Mouse (Mus musculus) liver, adult 2 months (tissue): ENCODE data around the gene Focad. TPM values are rescaled to one million over a fixed set of nuclear protein-coding genes. Genes with fewer than 3 reads are reported as not detected.

ENCODE experiments used
- DNase-seq: peaks from one replicate; pipeline ENCODE4 v3.0.0-alpha.2; 2011; ENCODE audit warnings: low read depth, low spot score; ENCODE audit errors: extremely low read depth
- H3K27ac ChIP-seq: fragments of 200-500 bp; replicated peaks from 2 replicates; pipeline ENCODE4 v1.5.1; 2012; ENCODE audit warnings: low read depth, mild to moderate bottlenecking, control low read depth, inconsistent platforms, low read length; ENCODE audit not compliant: insufficient read depth
- H3K27me3 ChIP-seq: fragments of 200-500 bp; 2 replicates; pipeline ENCODE4 v1.6.1; 2012; ENCODE audit warnings: mild to moderate bottlenecking, moderate library complexity, low read length, inconsistent platforms; ENCODE audit not compliant: control insufficient read depth, insufficient read depth
- H3K36me3 ChIP-seq: fragments of 200-500 bp; 2 replicates; pipeline ENCODE4 v1.6.1; 2012; ENCODE audit warnings: low read length, inconsistent platforms; ENCODE audit not compliant: control insufficient read depth, insufficient read depth
- H3K4me1 ChIP-seq: fragments of 200-500 bp; 2 replicates; pipeline ENCODE4 v1.6.1; 2011; ENCODE audit warnings: low read length; ENCODE audit not compliant: control insufficient read depth, insufficient read depth
- H3K4me3 ChIP-seq: fragments of 200-500 bp; 2 replicates; pipeline ENCODE4 v1.5.1; 2011; ENCODE audit warnings: low read depth, mild to moderate bottlenecking, control low read depth, low read length, moderate library complexity; ENCODE audit not compliant: insufficient read depth
- H3K79me2 ChIP-seq: fragments of 200-500 bp; 2 replicates; pipeline ENCODE4 v1.6.1; 2012; ENCODE audit warnings: inconsistent platforms, mild to moderate bottlenecking, low read length, moderate library complexity; ENCODE audit not compliant: control insufficient read depth, insufficient read depth
- H3K9ac ChIP-seq: fragments of 200-500 bp; 2 replicates; pipeline ENCODE4 v1.6.1; 2012; ENCODE audit warnings: low read depth, mild to moderate bottlenecking, control low read depth, inconsistent platforms, low read length
- CTCF ChIP-seq: fragments of 200-500 bp; IDR thresholded peaks from 2 replicates; pipeline ENCODE4 v1.5.1; 2011; ENCODE audit warnings: low read depth, low read length, control low read depth
- POLR2A ChIP-seq: fragments of 200-500 bp; IDR thresholded peaks from 2 replicates; pipeline ENCODE4 v1.6.1; 2011; ENCODE audit warnings: low read length, control low read depth; ENCODE audit not compliant: insufficient read depth; ENCODE audit errors: extremely low read depth
- WGBS: fragments of 180-500 bp; shearing (Covaris S2); methylation state at CpG from one replicate; pipeline ENCODE4 v1.1.7; 2018; 5-methylcytosine and 5-hydroxymethylcytosine counted together
- polyA plus RNA-seq: library from polyadenylated mRNA; depleted of rRNA; stranded (reverse); fragments of >200 nt; gene quantifications from 2 replicates; pipeline ENCODE4 v1.2.3, GENCODE M21; 2012
- total RNA-seq: library from RNA; depleted of rRNA; stranded (reverse); fragments of >200 nt; gene quantifications from 2 replicates; pipeline ENCODE4 v1.2.3, GENCODE M21; 2014

Focad gene
- total and polyA plus RNA-seq, 2 experiments = 6.4 to 11.1 TPM

DNA sequence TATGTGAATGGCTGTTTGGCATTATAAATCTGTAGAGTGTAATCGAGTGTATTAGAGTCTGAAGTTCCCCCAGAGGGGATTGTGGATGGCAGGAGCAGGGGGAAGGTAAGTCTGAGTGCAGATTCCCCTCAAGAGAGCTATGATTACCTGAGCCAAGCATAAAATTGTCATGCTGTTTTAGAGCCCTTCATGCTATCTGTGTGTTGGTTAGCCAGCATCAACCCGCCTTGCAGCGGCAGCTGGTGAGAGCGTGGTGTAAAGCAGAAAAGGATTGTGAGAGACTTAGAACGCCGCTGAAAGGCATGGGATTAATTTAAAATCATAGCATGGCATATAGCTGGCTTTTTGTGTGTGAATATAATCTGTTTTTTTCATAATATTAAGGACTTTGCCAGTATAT is 63.2 kb downstream of the Focad start:
- no peak for TF ChIP-seq POLR2A
- no peak for TF ChIP-seq CTCF
- no peak overlapping the region for H3K4me3 ChIP-seq
- no peaks in the 10 kb centered on the region for H3K27me3 ChIP-seq
- no peak for DNase-seq
- H3K27ac ChIP-seq = no peak overlapping the region
- 97% methylated on average over 6 of the region's 6 CpGs for WGBS
- no peaks in the 10 kb centered on the region for H3K79me2 ChIP-seq
- peaks cover 2% of the 10 kb centered on the region; the same call in 1 of the 2 replicates for H3K4me1 ChIP-seq
- H3K9ac ChIP-seq = no peak overlapping the region
- no peaks in the 10 kb centered on the region; the same call in 1 of the 2 replicates for H3K36me3 ChIP-seq

DNA sequence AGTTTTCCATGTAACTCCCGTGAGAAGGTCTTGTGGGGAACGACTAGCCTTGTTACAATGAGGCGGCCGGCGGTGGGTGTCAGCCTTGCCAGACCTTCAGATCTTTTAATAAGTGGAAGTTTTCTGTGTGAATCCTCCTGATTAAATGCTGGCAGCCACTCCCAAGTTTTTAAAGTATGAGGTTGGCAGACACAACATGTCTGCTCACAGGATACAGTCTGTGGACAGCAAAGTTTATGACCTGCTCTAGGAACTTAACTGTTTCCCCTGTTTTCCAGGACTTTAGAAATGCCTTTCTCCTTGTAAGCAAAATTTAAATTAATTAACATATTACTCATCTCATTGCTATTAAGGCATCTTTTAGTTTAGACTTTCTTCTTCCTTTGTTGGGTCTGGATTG is 64.8 kb downstream of the Focad start:
- DNase-seq = no peak
- H3K36me3 ChIP-seq = no peaks in the 10 kb centered on the region; the same call in 1 of the 2 replicates
- H3K79me2 ChIP-seq = no peaks in the 10 kb centered on the region
- H3K27me3 ChIP-seq = no peaks in the 10 kb centered on the region
- H3K27ac ChIP-seq = no peak overlapping the region
- TF ChIP-seq POLR2A (no peak), CTCF (no peak)
- no peak overlapping the region for H3K4me3 ChIP-seq
- WGBS = 83% methylated on average over 5 of the region's 5 CpGs
- peaks cover 2% of the 10 kb centered on the region; the same call in 1 of the 2 replicates for H3K4me1 ChIP-seq
- no peak overlapping the region for H3K9ac ChIP-seq

DNA sequence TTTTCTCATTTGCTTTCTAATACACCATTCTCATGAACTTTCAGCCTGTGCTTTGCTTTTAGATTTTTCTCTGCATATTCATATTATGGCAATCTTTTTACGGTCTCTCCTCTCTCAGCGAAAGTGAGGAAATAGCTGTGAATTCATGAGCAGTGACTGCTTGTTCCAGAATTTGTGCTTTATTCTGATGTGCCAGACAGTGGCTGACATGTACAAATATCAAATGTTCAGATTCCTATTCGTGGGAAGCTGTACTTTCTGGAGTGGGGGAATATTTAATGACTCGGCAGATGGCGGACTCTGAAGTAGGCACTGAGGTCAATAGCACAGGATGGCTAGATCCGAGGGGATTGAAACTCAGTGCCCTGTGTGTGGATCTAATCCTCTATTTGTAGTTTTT is 65.3 kb downstream of the Focad start:
- Histone ChIP-seq H3K27me3 (no peaks in the 10 kb centered on the region), H3K9ac (no peak overlapping the region), H3K27ac (no peak overlapping the region), H3K79me2 (no peaks in the 10 kb centered on the region), H3K36me3 (no peaks in the 10 kb centered on the region; the same call in 1 of the 2 replicates), H3K4me3 (no peak overlapping the region), H3K4me1 (peaks cover 2% of the 10 kb centered on the region; the same call in 1 of the 2 replicates)
- WGBS = 80% methylated on average over 6 of the region's 6 CpGs
- no peak for DNase-seq
- no peak for TF ChIP-seq POLR2A
- no peak for TF ChIP-seq CTCF

DNA sequence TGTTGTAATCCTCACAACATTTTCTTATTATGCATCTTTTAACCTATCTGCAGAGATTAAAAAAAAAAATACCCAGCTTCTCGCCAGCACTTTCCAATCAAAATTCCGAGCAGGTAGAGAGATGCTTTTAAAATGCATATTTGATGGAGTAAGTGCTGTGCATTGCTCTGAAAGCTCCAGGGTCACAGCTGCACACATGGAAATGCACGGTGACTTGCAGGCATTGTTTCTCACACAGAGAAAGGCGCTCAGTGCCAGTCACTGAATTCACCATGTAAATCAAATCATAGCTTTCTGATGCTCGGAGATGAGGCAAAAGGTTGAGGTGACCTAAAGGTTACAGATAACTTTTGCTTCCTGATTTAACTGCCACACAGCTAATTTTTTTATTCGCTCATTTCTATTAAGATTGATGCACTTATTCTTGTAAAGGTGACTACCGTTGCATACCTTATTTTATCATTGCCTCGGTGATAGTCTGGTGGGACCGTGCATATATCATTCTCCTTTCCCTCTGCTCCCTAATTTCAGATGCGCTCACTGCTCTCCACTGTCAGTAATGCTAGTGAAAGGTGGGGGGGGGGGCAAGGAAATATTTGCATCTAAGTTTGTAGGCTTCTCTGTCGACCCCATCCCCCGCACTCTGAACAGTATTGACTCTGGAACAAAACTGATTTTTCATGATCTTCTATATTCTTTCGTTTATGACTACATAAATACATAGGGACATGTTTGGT is 69.2 kb downstream of the Focad start:
- Histone ChIP-seq H3K79me2 (no peaks in the 10 kb centered on the region), H3K4me1 (no peaks in the 10 kb centered on the region), H3K9ac (no peak overlapping the region), H3K27ac (no peak overlapping the region), H3K4me3 (no peak overlapping the region), H3K27me3 (no peaks in the 10 kb centered on the region), H3K36me3 (no peaks in the 10 kb centered on the region)
- TF ChIP-seq POLR2A = no peak
- TF ChIP-seq CTCF = no peak
- DNase-seq = no peak
- WGBS = 94% methylated on average over 13 of the region's 13 CpGs

DNA sequence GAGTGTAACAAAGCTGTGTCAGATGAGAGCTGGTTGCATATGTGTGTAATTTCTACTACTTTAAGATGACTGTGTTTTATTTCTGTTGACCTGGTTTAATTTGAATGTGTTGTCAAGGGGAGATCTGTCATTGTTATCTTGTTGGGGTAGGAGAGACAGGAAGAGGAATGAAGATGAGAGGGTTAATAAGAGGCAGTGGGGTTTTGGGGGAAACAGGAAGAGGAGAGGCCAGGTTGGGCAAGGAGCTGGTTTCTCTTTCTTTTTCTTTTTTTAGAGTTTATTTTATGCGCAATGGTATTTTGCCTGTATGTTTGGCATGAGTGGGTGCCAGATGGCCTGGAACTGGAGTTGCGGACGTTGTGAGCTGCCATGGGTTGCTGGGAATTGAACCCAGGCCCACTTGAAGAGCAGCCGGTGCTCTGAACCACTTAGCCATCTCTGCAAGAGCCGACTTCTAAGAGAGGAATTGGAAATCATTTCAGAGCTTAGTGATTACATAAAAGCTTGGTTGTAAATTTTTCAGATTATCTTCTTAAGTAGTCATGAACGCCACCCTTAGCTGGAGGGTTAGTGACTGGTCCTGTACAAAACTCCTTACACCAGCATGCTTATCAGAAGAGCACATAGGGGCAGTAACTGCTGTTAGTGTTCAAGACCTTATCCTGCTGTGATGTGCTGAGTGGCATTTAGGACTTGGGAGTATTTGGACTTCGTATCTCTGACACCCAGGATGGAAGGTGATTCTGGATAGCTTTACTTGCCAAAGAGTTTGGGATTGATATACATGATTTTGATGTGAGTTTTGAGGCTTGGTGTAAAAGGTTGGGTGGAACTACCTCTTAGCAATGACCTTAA is 72.8 kb downstream of the Focad start:
- TF ChIP-seq CTCF (no peak), POLR2A (no peak)
- DNase-seq = no peak
- Histone ChIP-seq H3K79me2 (no peaks in the 10 kb centered on the region), H3K4me1 (no peaks in the 10 kb centered on the region), H3K27ac (no peak overlapping the region), H3K36me3 (0 out of 2 replicates have a peak, but pooled peaks cover 2% of the 10 kb centered on the region), H3K4me3 (no peak overlapping the region), H3K9ac (no peak overlapping the region), H3K27me3 (no peaks in the 10 kb centered on the region)
- WGBS = 83% methylated on average over 7 of the region's 7 CpGs
